Mouse (Mus musculus) liver, embryonic 14.5 days (tissue): Measurements from ENCODE around the gene Serpinb1c. TPM values are rescaled to one million over a fixed set of nuclear protein-coding genes. Genes with fewer than 3 reads are reported as not detected.

Source experiments
- ATAC-seq: fragments of 200-750 bp; cut with Nextera tagmentation; 2 replicates; pipeline ENCODE4 v1.8.0; 2017; ENCODE audit warnings: moderate number of reproducible peaks, mild to moderate bottlenecking, moderate library complexity; ENCODE audit not compliant: insufficient read depth
- DNase-seq, 3 experiments: peaks; one replicate each; pipeline ENCODE4 v3.0.0-alpha.2; 2012 to 2013; ENCODE audit warnings: low read depth in 3 of 3, low spot score in 3 of 3
- H3K27ac ChIP-seq: fragments of 300-500 bp; sonication (generic); 2 replicates; pipeline ENCODE4 v1.5.1; 2014; ENCODE audit warnings: moderate library complexity, mild to moderate bottlenecking, control low read depth, inconsistent platforms
- H3K27me3 ChIP-seq: fragments of 300-500 bp; sonication (generic); 2 replicates; pipeline ENCODE4 v1.6.1; 2014; ENCODE audit warnings: mild to moderate bottlenecking, low read length, moderate library complexity; ENCODE audit not compliant: control insufficient read depth, insufficient read depth
- H3K36me3 ChIP-seq: fragments of 300-500 bp; sonication (generic); replicated peaks from 2 replicates; pipeline ENCODE4 v1.6.1; 2014; ENCODE audit warnings: low read depth; ENCODE audit not compliant: control insufficient read depth, insufficient read depth
- H3K4me1 ChIP-seq, 2 experiments: fragments of 200-500 bp in 1 of 2; fragments of 300-500 bp in 1 of 2; sonication (generic) in 1 of 2; replicated peaks; 2 replicates each; pipeline ENCODE4 v1.6.1; 2012 to 2014; ENCODE audit warnings: antibody characterized with exemption in 1 of 2, inconsistent platforms in 1 of 2, low read length in 1 of 2; ENCODE audit not compliant: control insufficient read depth in 2 of 2, insufficient read depth in 2 of 2
- H3K4me2 ChIP-seq: fragments of 300-500 bp; sonication (generic); 2 replicates; pipeline ENCODE4 v1.6.1; 2014; ENCODE audit warnings: low read depth, mild to moderate bottlenecking, control low read depth, moderate library complexity
- H3K4me3 ChIP-seq, 2 experiments: fragments of 200-500 bp in 1 of 2; fragments of 300-500 bp in 1 of 2; sonication (generic) in 1 of 2; 2 replicates each; pipeline ENCODE4 v1.5.1; 2012 to 2014; ENCODE audit warnings: low read depth in 2 of 2, low read length in 2 of 2, mild to moderate bottlenecking in 2 of 2, control low read depth in 1 of 2, inconsistent platforms in 1 of 2, moderate library complexity in 1 of 2; ENCODE audit not compliant: insufficient read depth in 1 of 2
- H3K9ac ChIP-seq: fragments of 300-500 bp; sonication (generic); replicated peaks from 2 replicates; pipeline ENCODE4 v1.6.1; 2014; ENCODE audit warnings: mild to moderate bottlenecking, control low read depth, moderate library complexity
- H3K9me3 ChIP-seq: fragments of 300-500 bp; sonication (generic); 2 replicates; pipeline ENCODE4 v1.6.1; 2016; ENCODE audit warnings: low read length, mixed read lengths; ENCODE audit not compliant: control insufficient read depth
- CTCF ChIP-seq: IDR thresholded peaks from 2 replicates; pipeline ENCODE4 v1.5.1; 2016; ENCODE audit warnings: antibody characterized with exemption, low read depth, control low read depth
- EP300 ChIP-seq: IDR thresholded peaks from 2 replicates; pipeline ENCODE4 v1.6.1; 2016; ENCODE audit warnings: antibody characterized with exemption, low read depth
- WGBS: fragments of 180-500 bp; shearing (Covaris S2); extraction: QIAGEN DNeasy Blood & Tissue Kit; methylation state at CpG from one replicate; pipeline ENCODE4 v1.1.7; 2014; ENCODE audit not compliant: insufficient replicate concordance; 5-methylcytosine and 5-hydroxymethylcytosine counted together
- polyA plus RNA-seq, 2 experiments: library from polyadenylated mRNA; depleted of rRNA in 1 of 2; stranded (reverse) in 1 of 2; unstranded in 1 of 2; fragments of >200 nt; fragmentation: Nextera tagmentation in 1 of 2; extraction: Ambion mirVana in 1 of 2; gene quantifications; 2 replicates each; pipeline versions ENCODE4 v1.2.1 to v1.2.3; 2012 to 2014

Gene Serpinb1c
- polyA plus RNA-seq, 2 experiments = 0.04 TPM; not detected in 1

GRCm38 (mm10) chr13:32927241-32927640, 29.2 kb upstream of the Serpinb1c start:
- Histone ChIP-seq H3K27ac (no peak overlapping the region), H3K9me3 (no peaks in the 10 kb centered on the region), H3K36me3 (no peaks in the 10 kb centered on the region), H3K9ac (no peak overlapping the region), H3K27me3 (no peaks in the 10 kb centered on the region), H3K4me2 (no peak overlapping the region), H3K4me1 (no peaks in the 10 kb centered on the region), H3K4me3 (no peak overlapping the region)
- WGBS = 51% methylated on average over 1 of the region's 1 CpGs
- no peak for DNase-seq
- TF ChIP-seq EP300 = no peak
- no peak for TF ChIP-seq CTCF
- ATAC-seq = no peak

GRCm38 (mm10) chr13:32926661-32927060, 28.6 kb upstream of the Serpinb1c start:
- no peak overlapping the region for H3K4me2 ChIP-seq
- no peak overlapping the region for H3K27ac ChIP-seq
- no peak overlapping the region for H3K9ac ChIP-seq
- 42% methylated on average over 2 of the region's 2 CpGs for WGBS
- H3K4me3 ChIP-seq = no peak overlapping the region
- H3K9me3 ChIP-seq = no peaks in the 10 kb centered on the region
- H3K27me3 ChIP-seq = no peaks in the 10 kb centered on the region
- DNase-seq (no peak), ATAC-seq (no peak)
- H3K4me1 ChIP-seq = no peaks in the 10 kb centered on the region
- no peaks in the 10 kb centered on the region for H3K36me3 ChIP-seq
- no peak for TF ChIP-seq EP300
- no peak for TF ChIP-seq CTCF

- no peaks in the 10 kb centered on the region for H3K4me1 ChIP-seq
- H3K4me2 ChIP-seq = no peak overlapping the region
- DNase-seq (no peak), ATAC-seq (no peak)
- H3K36me3 ChIP-seq = no peaks in the 10 kb centered on the region
- 43% methylated on average over 7 of the region's 7 CpGs for WGBS
- no peaks in the 10 kb centered on the region for H3K27me3 ChIP-seq
- H3K9me3 ChIP-seq = no peaks in the 10 kb centered on the region
- TF ChIP-seq CTCF (no peak), EP300 (no peak)
- H3K9ac ChIP-seq = no peak overlapping the region
- H3K4me3 ChIP-seq = no peak overlapping the region
- H3K27ac ChIP-seq = no peak overlapping the region
Measured at GRCm38 (mm10) chr13:32924578-32925360, 26.8 kb upstream of the Serpinb1c start.

GRCm38 (mm10) chr13:32922622-32923021, 24.6 kb upstream of the Serpinb1c start:
- ATAC-seq = no peak
- DNase-seq = no peak
- H3K9me3 ChIP-seq = no peaks in the 10 kb centered on the region
- H3K9ac ChIP-seq = no peak overlapping the region
- H3K4me3 ChIP-seq = no peak overlapping the region
- H3K4me1 ChIP-seq = no peaks in the 10 kb centered on the region
- no peaks in the 10 kb centered on the region for H3K36me3 ChIP-seq
- TF ChIP-seq CTCF (no peak), EP300 (no peak)
- no peak overlapping the region for H3K4me2 ChIP-seq
- H3K27me3 ChIP-seq = no peaks in the 10 kb centered on the region
- H3K27ac ChIP-seq = no peak overlapping the region

GRCm38 (mm10) chr13:32912770-32913380, 14.9 kb upstream of the Serpinb1c start:
- H3K4me3 ChIP-seq = no peak overlapping the region
- no peak for ATAC-seq

More at GRCm38 (mm10) chr13:32912770-32913380, 14.9 kb upstream of the Serpinb1c start:
- no peaks in the 10 kb centered on the region for H3K36me3 ChIP-seq
- H3K4me2 ChIP-seq = no peak overlapping the region
- H3K27me3 ChIP-seq = no peaks in the 10 kb centered on the region
- H3K27ac ChIP-seq = no peak overlapping the region
- no peak overlapping the region for H3K9ac ChIP-seq
- no peaks in the 10 kb centered on the region for H3K9me3 ChIP-seq
- no peak for DNase-seq
- H3K4me1 ChIP-seq = no peaks in the 10 kb centered on the region
- TF ChIP-seq CTCF = no peak
- TF ChIP-seq EP300 = no peak
